Mouse (Mus musculus) MEL (cell line): ENCODE results near the gene Retnla. TPM values are rescaled to one million over a fixed set of nuclear protein-coding genes. Genes with fewer than 3 reads are reported as not detected.

Experiments used
- DNase-seq: peaks from one replicate; pipeline ENCODE4 v3.0.0; 2011; ENCODE audit warnings: low read depth, low spot score
- H3K27ac ChIP-seq: 2 replicates; pipeline ENCODE4 v1.5.1; 2012; ENCODE audit warnings: low read depth, mild to moderate bottlenecking, control low read depth, low read length, moderate library complexity; ENCODE audit not compliant: control insufficient read depth
- H3K27me3 ChIP-seq, 2 experiments: fragments of 150-350 bp in 1 of 2; sonication (generic) in 1 of 2; 2 replicates each; pipeline ENCODE4 v1.6.1; 2012; ENCODE audit warnings: low read length in 2 of 2, mild to moderate bottlenecking in 2 of 2, improper control_type of control experiment in 1 of 2, moderate library complexity in 1 of 2; ENCODE audit not compliant: insufficient read depth in 2 of 2, control insufficient read depth in 1 of 2
- H3K36me3 ChIP-seq, 2 experiments: 2 replicates each; pipeline ENCODE4 v1.6.1; 2012 to 2014; ENCODE audit warnings: low read length in 2 of 2, improper control_type of control experiment in 1 of 2, inconsistent platforms in 1 of 2, mild to moderate bottlenecking in 1 of 2; ENCODE audit not compliant: insufficient read depth in 2 of 2, control insufficient read depth in 1 of 2
- H3K4me1 ChIP-seq, 2 experiments: fragments of 150-350 bp in 1 of 2; sonication (generic) in 1 of 2; 2 replicates each; pipeline ENCODE4 v1.6.1; 2012; ENCODE audit warnings: low read length in 2 of 2, improper control_type of control experiment in 1 of 2, mild to moderate bottlenecking in 1 of 2; ENCODE audit not compliant: insufficient read depth in 2 of 2, control insufficient read depth in 1 of 2
- H3K4me3 ChIP-seq, 2 experiments: fragments of 150-350 bp in 1 of 2; sonication (generic) in 1 of 2; 2 replicates each; pipeline ENCODE4 v1.5.1; 2012; ENCODE audit warnings: low read depth in 2 of 2, low read length in 2 of 2, mild to moderate bottlenecking in 2 of 2, moderate library complexity in 2 of 2, control low read depth in 1 of 2, improper control_type of control experiment in 1 of 2; ENCODE audit not compliant: control insufficient read depth in 1 of 2, insufficient read depth in 1 of 2
- H3K79me2 ChIP-seq: 2 replicates; pipeline ENCODE4 v1.6.1; 2012; ENCODE audit warnings: mild to moderate bottlenecking, low read length, moderate library complexity; ENCODE audit not compliant: control insufficient read depth, poor library complexity, insufficient read depth
- H3K9ac ChIP-seq: 2 replicates; pipeline ENCODE4 v1.6.1; 2012; ENCODE audit warnings: low read depth, mild to moderate bottlenecking, control low read depth, low read length, moderate library complexity; ENCODE audit not compliant: control insufficient read depth, poor library complexity, severe bottlenecking
- H3K9me3 ChIP-seq: fragments of 150-350 bp; sonication (generic); replicated peaks from 2 replicates; pipeline ENCODE4 v1.6.1; 2012; ENCODE audit warnings: mild to moderate bottlenecking, low read length, improper control_type of control experiment, moderate library complexity; ENCODE audit not compliant: insufficient read depth
- CHD1 ChIP-seq: IDR thresholded peaks from 2 replicates; pipeline ENCODE4 v1.6.1; 2012; ENCODE audit warnings: low read depth, mild to moderate bottlenecking, inconsistent platforms, low read length, improper control_type of control experiment
- CHD2 ChIP-seq: IDR thresholded peaks from 2 replicates; pipeline ENCODE4 v1.6.1; 2011; ENCODE audit warnings: low read length, improper control_type of control experiment
- E2F4 ChIP-seq: IDR thresholded peaks from 2 replicates; pipeline ENCODE4 v1.6.1; 2011; ENCODE audit warnings: low read depth, low read length, improper control_type of control experiment, borderline replicate concordance
- ELF1 ChIP-seq: IDR thresholded peaks from 2 replicates; pipeline ENCODE4 v1.6.1; 2014; ENCODE audit warnings: low read depth, mild to moderate bottlenecking, inconsistent platforms, low read length, improper control_type of control experiment, moderate library complexity
- GABPA ChIP-seq: IDR thresholded peaks from 2 replicates; pipeline ENCODE4 v1.6.1; 2012; ENCODE audit warnings: low read depth, mild to moderate bottlenecking, inconsistent platforms, low read length, improper control_type of control experiment, moderate library complexity
- HCFC1 ChIP-seq: IDR thresholded peaks from 2 replicates; pipeline ENCODE4 v1.6.1; 2012; ENCODE audit warnings: low read depth, mild to moderate bottlenecking, inconsistent platforms, low read length, improper control_type of control experiment, moderate library complexity
- JUND ChIP-seq: IDR thresholded peaks from 2 replicates; pipeline ENCODE4 v1.6.1; 2011; ENCODE audit warnings: low read depth, mild to moderate bottlenecking, improper control_type of control experiment, low read length
- MAFK ChIP-seq: IDR thresholded peaks from 2 replicates; pipeline ENCODE4 v1.6.1; 2011; ENCODE audit warnings: low read depth, mild to moderate bottlenecking, low read length, improper control_type of control experiment, borderline replicate concordance
- MAX ChIP-seq: IDR thresholded peaks from 2 replicates; pipeline ENCODE4 v1.6.1; 2011; ENCODE audit warnings: low read length, improper control_type of control experiment
- MAZ ChIP-seq: IDR thresholded peaks from 2 replicates; pipeline ENCODE4 v1.6.1; 2012; ENCODE audit warnings: low read depth, mild to moderate bottlenecking, inconsistent platforms, low read length, improper control_type of control experiment
- MYC ChIP-seq: IDR thresholded peaks from 2 replicates; pipeline ENCODE4 v1.6.1; 2011; ENCODE audit warnings: low read depth, mild to moderate bottlenecking, low read length, improper control_type of control experiment, moderate library complexity
- NELFE ChIP-seq: IDR thresholded peaks from 2 replicates; pipeline ENCODE4 v1.6.1; 2011; ENCODE audit warnings: low read depth, low read length, improper control_type of control experiment
- POLR2A ChIP-seq, 2 experiments: IDR thresholded peaks; 2 replicates each; pipeline ENCODE4 v1.6.1; 2011 to 2012; ENCODE audit warnings: low read length in 2 of 2, mild to moderate bottlenecking in 2 of 2, control low read depth in 1 of 2, improper control_type of control experiment in 1 of 2, low read depth in 1 of 2, moderate library complexity in 1 of 2; ENCODE audit not compliant: control insufficient read depth in 1 of 2, insufficient read depth in 1 of 2, poor library complexity in 1 of 2
- POLR2AphosphoS2 ChIP-seq: IDR thresholded peaks from 2 replicates; pipeline ENCODE4 v1.6.1; 2011; ENCODE audit warnings: low read length, improper control_type of control experiment
- RCOR1 ChIP-seq: IDR thresholded peaks from 2 replicates; pipeline ENCODE4 v1.6.1; 2012; ENCODE audit warnings: low read depth, mild to moderate bottlenecking, inconsistent platforms, low read length, improper control_type of control experiment
- TCF12 ChIP-seq: IDR thresholded peaks from 2 replicates; pipeline ENCODE4 v1.6.1; 2014; ENCODE audit warnings: low read depth, mild to moderate bottlenecking, inconsistent platforms, low read length, improper control_type of control experiment, moderate library complexity
- UBTF ChIP-seq: IDR thresholded peaks from 2 replicates; pipeline ENCODE4 v1.6.1; 2012; ENCODE audit warnings: low read depth, mild to moderate bottlenecking, inconsistent platforms, low read length, improper control_type of control experiment, moderate library complexity, borderline replicate concordance; ENCODE audit not compliant: insufficient read depth
- USF1 ChIP-seq: IDR thresholded peaks from 2 replicates; pipeline ENCODE4 v1.6.1; 2014; ENCODE audit warnings: low read depth, mild to moderate bottlenecking, inconsistent platforms, low read length, improper control_type of control experiment, moderate library complexity
- ZC3H11A ChIP-seq: IDR thresholded peaks from 2 replicates; pipeline ENCODE4 v1.6.1; 2012; ENCODE audit warnings: low read depth, mild to moderate bottlenecking, inconsistent platforms, low read length, improper control_type of control experiment
- ZKSCAN1 ChIP-seq: IDR thresholded peaks from 2 replicates; pipeline ENCODE4 v1.6.1; 2012; ENCODE audit warnings: low read depth, mild to moderate bottlenecking, inconsistent platforms, low read length, improper control_type of control experiment, moderate library complexity
- ZMIZ1 ChIP-seq: IDR thresholded peaks from 2 replicates; pipeline ENCODE4 v1.6.1; 2012; ENCODE audit warnings: low read depth, mild to moderate bottlenecking, inconsistent platforms, low read length, improper control_type of control experiment, moderate library complexity
- ZNF384 ChIP-seq: IDR thresholded peaks from 2 replicates; pipeline ENCODE4 v1.6.1; 2012; ENCODE audit warnings: low read depth, mild to moderate bottlenecking, inconsistent platforms, low read length, improper control_type of control experiment
- polyA plus RNA-seq, 2 experiments: library from polyadenylated mRNA; stranded (reverse) in 1 of 2; unstranded in 1 of 2; fragments of >175 nt in 1 of 2; fragments of >200 nt in 1 of 2; gene quantifications; 2 replicates each; pipeline versions ENCODE4 v1.2.1 to v1.2.4; 2012; ENCODE audit warnings: low replicate concordance in 2 of 2, low read depth in 1 of 2; ENCODE audit not compliant: insufficient read length in 2 of 2, insufficient read depth in 1 of 2, missing spikeins in 1 of 2
- total RNA-seq: library from RNA; depleted of rRNA; stranded (reverse); fragments of 300-350 nt; gene quantifications from 2 replicates; pipeline ENCODE4 v1.2.3, GENCODE M21; 2012; rRNA removed

The Retnla gene
- total and polyA plus RNA-seq, 3 experiments = not detected

DNA sequence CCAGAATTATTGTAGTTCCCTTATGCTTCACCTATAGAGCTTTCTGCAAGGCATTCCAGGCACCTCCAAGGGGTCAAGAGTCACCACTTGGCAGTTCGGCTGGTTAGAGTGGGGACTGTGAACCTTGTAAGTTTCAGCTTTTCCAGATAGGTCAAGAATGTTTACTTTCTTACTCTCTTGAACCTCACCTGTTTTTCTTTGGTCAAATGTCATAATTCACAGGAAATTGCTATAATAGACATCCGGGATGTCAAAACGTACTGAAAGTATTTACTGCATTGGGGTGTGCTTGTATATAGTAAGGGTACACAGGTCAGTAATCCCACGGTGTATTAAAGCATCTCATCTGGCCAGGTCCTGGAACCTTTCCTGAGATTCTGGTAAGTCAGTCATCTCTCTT is 30.0 kb downstream of the Retnla start, which contains the start of gene Retnlg:
TSS of gene Retnlg (plus strand) at position 301 of the 400 bp plus-strand sequence.
- Histone ChIP-seq H3K4me1 (no peaks in the 10 kb centered on the region; a peak in 1 of 4 replicates), H3K79me2 (no peaks in the 10 kb centered on the region), H3K4me3 (no peak within 1 kb of the TSS), H3K27me3 (no peaks in the 10 kb centered on the region), H3K36me3 (peaks cover 0 to 5% of the 10 kb centered on the region in 2 experiments; a peak in 2 of 4 replicates), H3K27ac (no peak within 1 kb of the TSS), H3K9me3 (no peaks in the 10 kb centered on the region), H3K9ac (no peak within 1 kb of the TSS)
- DNase-seq = no peak
- TF ChIP-seq GABPA (no peak), USF1 (no peak), JUND (no peak), MYC (no peak), ZNF384 (no peak), MAZ (no peak), CHD1 (no peak), ELF1 (no peak), POLR2AphosphoS2 (no peak), POLR2A (IDR thresholded peaks at IDR 0.05; ENCODE audit: control insufficient read depth in 1 of 2, insufficient read depth in 1 of 2, low read depth in 1 of 2, low read length in 2 of 2, poor library complexity in 1 of 2) (no peak), TCF12 (no peak), NELFE (no peak), MAX (no peak), ZKSCAN1 (no peak), RCOR1 (no peak), ZC3H11A (no peak), UBTF (no peak), CHD2 (no peak)

DNA sequence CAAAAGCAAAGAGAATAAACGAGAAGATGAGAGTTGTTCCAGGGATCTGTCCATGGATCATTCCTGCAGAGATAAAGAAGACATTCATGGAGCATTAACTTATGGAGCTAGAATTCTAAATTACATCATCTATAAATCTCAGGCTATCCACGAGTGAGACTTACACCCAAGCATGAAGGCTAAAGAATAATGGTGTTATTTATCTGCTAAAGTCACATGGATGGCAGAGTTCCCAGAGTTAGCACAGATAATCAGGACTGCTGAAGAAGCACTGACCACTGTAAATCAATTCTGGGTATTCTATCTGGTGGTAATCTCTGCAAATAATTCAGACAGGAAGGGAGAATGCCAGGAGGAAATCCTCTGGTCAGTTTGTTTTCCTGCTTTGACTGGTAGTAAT is 48.4 kb downstream of the Retnla start:
- H3K27me3 ChIP-seq = no peaks in the 10 kb centered on the region
- H3K79me2 ChIP-seq = no peaks in the 10 kb centered on the region
- no peak for TF ChIP-seq ZNF384
- no peak for TF ChIP-seq UBTF
- TF ChIP-seq ZMIZ1 = no peak
- TF ChIP-seq MAX = no peak
- TF ChIP-seq POLR2AphosphoS2 = no peak
- no peak for TF ChIP-seq POLR2A (IDR thresholded peaks at IDR 0.05; ENCODE audit: control insufficient read depth in 1 of 2, insufficient read depth in 1 of 2, low read depth in 1 of 2, low read length in 2 of 2, poor library complexity in 1 of 2)
- TF ChIP-seq HCFC1 = no peak
- no peak for TF ChIP-seq ZKSCAN1
- TF ChIP-seq JUND = no peak
- TF ChIP-seq MAFK = no peak
- no peak for TF ChIP-seq E2F4

More for the DNA sequence above, 48.4 kb downstream of the Retnla start:
- no peaks in the 10 kb centered on the region for H3K4me1 ChIP-seq
- no peak overlapping the region for H3K9ac ChIP-seq
- H3K36me3 ChIP-seq = no peaks in the 10 kb centered on the region
- H3K9me3 ChIP-seq = no peaks in the 10 kb centered on the region
- DNase-seq = no peak
- H3K4me3 ChIP-seq = no peak overlapping the region
- no peak overlapping the region for H3K27ac ChIP-seq

Other genes with a start within 250 kb of the Retnla start
- not detected in 2 replicates for gene Trat1, start 70.5 kb upstream of the Retnla start, total RNA-seq
- not detected for gene Trat1, start 70.5 kb upstream of the Retnla start, polyA plus RNA-seq
- gene Retnlb, start 25.7 kb upstream of the Retnla start, total RNA-seq = not detected in 2 replicates
- not detected for gene Retnlb, start 25.7 kb upstream of the Retnla start, polyA plus RNA-seq
- not detected in 2 replicates for gene Retnlg, start 30.1 kb downstream of the Retnla start, total RNA-seq
- gene Retnlg, start 30.1 kb downstream of the Retnla start, polyA plus RNA-seq = not detected
- gene Dzip3, start 151.6 kb downstream of the Retnla start, total RNA-seq = 22.4 and 28.1 TPM in 2 replicates
- 10 to 100 TPM in 1 of 2 experiments, not detected in 1; 22.8 TPM for gene Dzip3, start 151.6 kb downstream of the Retnla start, polyA plus RNA-seq
- gene Cip2a, start 151.6 kb downstream of the Retnla start, total RNA-seq = 22.4 and 24.6 TPM in 2 replicates
- gene Cip2a, start 151.6 kb downstream of the Retnla start, polyA plus RNA-seq = 10 to 100 TPM in 1 of 2 experiments, not detected in 1; 52.6 TPM
- not detected in 2 replicates for gene Myh15, start 214.9 kb downstream of the Retnla start, total RNA-seq
- gene Myh15, start 214.9 kb downstream of the Retnla start, polyA plus RNA-seq = not detected